Mouse (Mus musculus) liver, embryonic 14.5 days (tissue): Measurements from ENCODE around the gene Prcc. TPM values are rescaled to one million over a fixed set of nuclear protein-coding genes. Genes with fewer than 3 reads are reported as not detected.

Experiments used
- ATAC-seq: fragments of 200-750 bp; cut with Nextera tagmentation; 2 replicates; pipeline ENCODE4 v1.8.0; 2017; ENCODE audit warnings: moderate number of reproducible peaks, mild to moderate bottlenecking, moderate library complexity; ENCODE audit not compliant: insufficient read depth
- DNase-seq, 3 experiments: peaks; one replicate each; pipeline ENCODE4 v3.0.0-alpha.2; 2012 to 2013; ENCODE audit warnings: low read depth in 3 of 3, low spot score in 3 of 3
- H3K27ac ChIP-seq: fragments of 300-500 bp; sonication (generic); 2 replicates; pipeline ENCODE4 v1.5.1; 2014; ENCODE audit warnings: moderate library complexity, mild to moderate bottlenecking, control low read depth, inconsistent platforms
- H3K27me3 ChIP-seq: fragments of 300-500 bp; sonication (generic); 2 replicates; pipeline ENCODE4 v1.6.1; 2014; ENCODE audit warnings: mild to moderate bottlenecking, low read length, moderate library complexity; ENCODE audit not compliant: control insufficient read depth, insufficient read depth
- H3K36me3 ChIP-seq: fragments of 300-500 bp; sonication (generic); replicated peaks from 2 replicates; pipeline ENCODE4 v1.6.1; 2014; ENCODE audit warnings: low read depth; ENCODE audit not compliant: control insufficient read depth, insufficient read depth
- H3K4me1 ChIP-seq, 2 experiments: fragments of 200-500 bp in 1 of 2; fragments of 300-500 bp in 1 of 2; sonication (generic) in 1 of 2; replicated peaks; 2 replicates each; pipeline ENCODE4 v1.6.1; 2012 to 2014; ENCODE audit warnings: antibody characterized with exemption in 1 of 2, inconsistent platforms in 1 of 2, low read length in 1 of 2; ENCODE audit not compliant: control insufficient read depth in 2 of 2, insufficient read depth in 2 of 2
- H3K4me2 ChIP-seq: fragments of 300-500 bp; sonication (generic); 2 replicates; pipeline ENCODE4 v1.6.1; 2014; ENCODE audit warnings: low read depth, mild to moderate bottlenecking, control low read depth, moderate library complexity
- H3K4me3 ChIP-seq, 2 experiments: fragments of 200-500 bp in 1 of 2; fragments of 300-500 bp in 1 of 2; sonication (generic) in 1 of 2; 2 replicates each; pipeline ENCODE4 v1.5.1; 2012 to 2014; ENCODE audit warnings: low read depth in 2 of 2, low read length in 2 of 2, mild to moderate bottlenecking in 2 of 2, control low read depth in 1 of 2, inconsistent platforms in 1 of 2, moderate library complexity in 1 of 2; ENCODE audit not compliant: insufficient read depth in 1 of 2
- H3K9ac ChIP-seq: fragments of 300-500 bp; sonication (generic); replicated peaks from 2 replicates; pipeline ENCODE4 v1.6.1; 2014; ENCODE audit warnings: mild to moderate bottlenecking, control low read depth, moderate library complexity
- H3K9me3 ChIP-seq: fragments of 300-500 bp; sonication (generic); 2 replicates; pipeline ENCODE4 v1.6.1; 2016; ENCODE audit warnings: low read length, mixed read lengths; ENCODE audit not compliant: control insufficient read depth
- CTCF ChIP-seq: IDR thresholded peaks from 2 replicates; pipeline ENCODE4 v1.5.1; 2016; ENCODE audit warnings: antibody characterized with exemption, low read depth, control low read depth
- EP300 ChIP-seq: IDR thresholded peaks from 2 replicates; pipeline ENCODE4 v1.6.1; 2016; ENCODE audit warnings: antibody characterized with exemption, low read depth
- WGBS: fragments of 180-500 bp; shearing (Covaris S2); extraction: QIAGEN DNeasy Blood & Tissue Kit; methylation state at CpG from one replicate; pipeline ENCODE4 v1.1.7; 2014; ENCODE audit not compliant: insufficient replicate concordance; 5-methylcytosine and 5-hydroxymethylcytosine counted together
- polyA plus RNA-seq, 2 experiments: library from polyadenylated mRNA; depleted of rRNA in 1 of 2; stranded (reverse) in 1 of 2; unstranded in 1 of 2; fragments of >200 nt; fragmentation: Nextera tagmentation in 1 of 2; extraction: Ambion mirVana in 1 of 2; gene quantifications; 2 replicates each; pipeline versions ENCODE4 v1.2.1 to v1.2.3; 2012 to 2014

Gene Prcc
- polyA plus RNA-seq, 2 experiments: 5.0 to 15.4 TPM

DNA sequence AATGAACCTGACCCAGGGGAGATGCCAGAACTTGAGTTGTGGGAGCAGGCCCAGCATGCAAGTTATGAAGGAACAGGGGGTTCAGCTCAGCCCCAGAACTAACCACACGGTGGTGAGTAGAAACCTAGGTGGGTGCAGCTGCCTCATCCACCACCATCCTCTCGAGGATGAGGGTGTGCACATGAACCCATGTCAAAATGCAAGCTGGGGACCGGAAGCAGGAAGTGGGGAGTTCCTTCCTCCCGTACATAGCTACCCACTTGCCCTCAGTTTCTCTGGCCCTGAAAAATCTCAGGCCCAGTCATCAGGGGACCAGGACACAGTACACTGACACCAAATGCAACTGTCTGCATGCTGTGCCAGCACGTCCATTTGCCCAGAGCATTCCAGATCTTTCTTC lies 37.7 kb downstream of the Prcc start:
- 26% methylated on average over 5 of the region's 5 CpGs for WGBS
- Histone ChIP-seq H3K27me3 (no peaks in the 10 kb centered on the region), H3K27ac (no peak overlapping the region), H3K4me1 (0 out of 4 replicates have a peak, but pooled peaks cover 0 to 5% of the 10 kb centered on the region in 2 experiments), H3K4me2 (no peak overlapping the region), H3K36me3 (no peaks in the 10 kb centered on the region), H3K9ac (no peak overlapping the region), H3K9me3 (no peaks in the 10 kb centered on the region), H3K4me3 (no peak overlapping the region)
- TF ChIP-seq EP300 (no peak), CTCF (no peak)
- DNase-seq (no peak), ATAC-seq (no peak)

DNA sequence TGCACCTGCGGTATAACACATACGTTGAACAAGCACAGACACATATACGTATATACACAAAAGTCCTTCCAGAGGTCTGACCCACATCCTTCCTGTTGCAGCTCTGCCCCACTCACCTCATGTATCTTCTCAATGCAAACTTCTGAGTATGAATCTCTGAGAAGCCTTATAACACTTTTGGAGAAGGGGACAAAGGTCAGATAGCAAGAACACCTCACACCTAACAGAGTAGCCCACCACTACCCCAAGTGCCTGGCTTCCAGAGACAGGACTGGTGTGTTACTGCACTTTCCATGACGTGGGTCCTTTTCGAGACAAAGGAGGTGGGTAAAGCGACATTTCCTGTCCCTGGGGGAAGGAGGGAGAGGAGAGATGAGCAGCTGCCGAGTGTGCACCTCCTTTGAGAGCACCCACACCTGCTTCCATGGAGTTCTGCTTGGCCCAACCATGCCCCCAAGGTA lies 38.7 kb downstream of the Prcc start, which contains the start of gene Sh2d2a:
TSS of gene Sh2d2a (plus strand) at position 106 of the 461 bp plus-strand sequence.
- 0 out of 4 replicates have a peak, but pooled peaks cover 0 to 5% of the 10 kb centered on the region in 2 experiments for H3K4me1 ChIP-seq
- no peaks in the 10 kb centered on the region for H3K27me3 ChIP-seq
- H3K4me2 ChIP-seq: no peak within 1 kb of the TSS
- no peaks in the 10 kb centered on the region for H3K36me3 ChIP-seq
- H3K27ac ChIP-seq: no peak within 1 kb of the TSS
- WGBS: 34% methylated on average over 7 of the region's 7 CpGs
- ATAC-seq (no peak), DNase-seq (no peak)
- H3K9ac ChIP-seq: no peak within 1 kb of the TSS
- TF ChIP-seq EP300: no peak
- no peak for TF ChIP-seq CTCF
- H3K4me3 ChIP-seq: no peak within 1 kb of the TSS
- no peaks in the 10 kb centered on the region for H3K9me3 ChIP-seq

- H3K4me2 ChIP-seq: no peak overlapping the region
- no peak overlapping the region for H3K9ac ChIP-seq
- H3K27ac ChIP-seq: no peak overlapping the region
- no peaks in the 10 kb centered on the region for H3K36me3 ChIP-seq
- H3K9me3 ChIP-seq: no peaks in the 10 kb centered on the region
- no peaks in the 10 kb centered on the region for H3K27me3 ChIP-seq
- DNase-seq: no peak
- no peak for ATAC-seq
- WGBS: 36% methylated on average over 4 of the region's 4 CpGs
- H3K4me1 ChIP-seq: 0 out of 4 replicates have a peak, but pooled peaks cover 0 to 5% of the 10 kb centered on the region in 2 experiments
- no peak for TF ChIP-seq CTCF
- no peak for TF ChIP-seq EP300
- no peak overlapping the region for H3K4me3 ChIP-seq
Observed at GRCm38 (mm10) chr3:87846186-87846585, 39.2 kb downstream of the Prcc start.

- ATAC-seq (no peak), DNase-seq (no peak)
- Histone ChIP-seq H3K27me3 (no peaks in the 10 kb centered on the region), H3K4me2 (no peak overlapping the region), H3K36me3 (no peaks in the 10 kb centered on the region), H3K27ac (no peak overlapping the region), H3K4me1 (0 out of 4 replicates have a peak, but pooled peaks cover 0 to 5% of the 10 kb centered on the region in 2 experiments), H3K9me3 (no peaks in the 10 kb centered on the region), H3K9ac (no peak overlapping the region), H3K4me3 (no peak overlapping the region)
- WGBS: 58% methylated on average over 4 of the region's 4 CpGs
- TF ChIP-seq EP300 (no peak), CTCF (no peak)
Observed at GRCm38 (mm10) chr3:87844981-87845380, 40.4 kb downstream of the Prcc start.

DNA sequence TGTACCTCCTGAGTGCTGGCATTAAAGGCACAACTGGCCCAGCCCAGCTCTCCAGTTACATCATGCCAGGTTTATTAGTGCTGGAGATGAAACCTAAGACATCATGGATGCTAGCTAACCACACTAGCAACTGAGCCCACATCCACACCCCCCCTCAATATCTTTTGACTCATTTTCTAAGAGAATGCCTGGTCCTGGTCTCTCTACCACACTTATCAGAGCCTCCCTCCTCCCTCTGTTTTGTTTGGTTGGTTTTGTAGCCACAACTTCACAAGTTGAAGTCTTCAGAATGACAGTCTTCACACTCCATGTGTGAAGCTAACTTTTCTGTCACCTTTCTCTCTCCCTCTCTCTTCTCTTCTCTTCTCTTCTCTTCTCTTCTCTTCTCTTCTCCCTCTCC lies 44.5 kb downstream of the Prcc start:
- DNase-seq: no peak
- no peaks in the 10 kb centered on the region for H3K4me1 ChIP-seq
- H3K4me2 ChIP-seq: no peak overlapping the region
- H3K36me3 ChIP-seq: no peaks in the 10 kb centered on the region
- no peaks in the 10 kb centered on the region for H3K27me3 ChIP-seq
- H3K9me3 ChIP-seq: no peaks in the 10 kb centered on the region
- H3K4me3 ChIP-seq: no peak overlapping the region
- H3K27ac ChIP-seq: no peak overlapping the region
- TF ChIP-seq EP300: no peak
- no peak for ATAC-seq
- H3K9ac ChIP-seq: no peak overlapping the region
